Mouse (Mus musculus) thymus, adult 2 months (tissue): ENCODE data around the gene Bche.

ENCODE experiments used
- CTCF ChIP-seq: fragments of 200-500 bp; IDR thresholded peaks from 2 replicates; pipeline ENCODE4 v1.5.1; 2012; ENCODE audit warnings: mild to moderate bottlenecking, control low read depth, low read length, moderate library complexity, borderline replicate concordance; ENCODE audit not compliant: control insufficient read depth, poor library complexity, insufficient read depth; ENCODE audit errors: extremely low read depth
- POLR2A ChIP-seq: fragments of 200-500 bp; IDR thresholded peaks from 2 replicates; pipeline ENCODE4 v1.6.1; 2012; ENCODE audit warnings: mild to moderate bottlenecking, low read length, control low read depth, moderate library complexity; ENCODE audit not compliant: control insufficient read depth, poor library complexity, insufficient read depth; ENCODE audit errors: extremely low read depth

- TF ChIP-seq CTCF, result no peak
- TF ChIP-seq POLR2A, result no peak
These were observed 9.3 kb downstream of the Bche start for GRCm38 (mm10) chr3:73698889-73699288.
